Mouse (Mus musculus) T-helper 2 cell (primary cell): ENCODE measurements at regions not wholly inside any gene's neighbourhood (a gene's known extent, or its start where the extent isn't known, plus 50 kb on each side); places are given as distances from the start of the nearest gene placed in this dataset.

Experiments used
- in situ Hi-C: fragments of 300-600 bp; cut with MboI, MseI; formaldehyde crosslinking; loops from one replicate; pipeline ENCODE4 v1.15.1; 2025; ENCODE audit warnings: high pct_unique_total_duplicates

DNA sequence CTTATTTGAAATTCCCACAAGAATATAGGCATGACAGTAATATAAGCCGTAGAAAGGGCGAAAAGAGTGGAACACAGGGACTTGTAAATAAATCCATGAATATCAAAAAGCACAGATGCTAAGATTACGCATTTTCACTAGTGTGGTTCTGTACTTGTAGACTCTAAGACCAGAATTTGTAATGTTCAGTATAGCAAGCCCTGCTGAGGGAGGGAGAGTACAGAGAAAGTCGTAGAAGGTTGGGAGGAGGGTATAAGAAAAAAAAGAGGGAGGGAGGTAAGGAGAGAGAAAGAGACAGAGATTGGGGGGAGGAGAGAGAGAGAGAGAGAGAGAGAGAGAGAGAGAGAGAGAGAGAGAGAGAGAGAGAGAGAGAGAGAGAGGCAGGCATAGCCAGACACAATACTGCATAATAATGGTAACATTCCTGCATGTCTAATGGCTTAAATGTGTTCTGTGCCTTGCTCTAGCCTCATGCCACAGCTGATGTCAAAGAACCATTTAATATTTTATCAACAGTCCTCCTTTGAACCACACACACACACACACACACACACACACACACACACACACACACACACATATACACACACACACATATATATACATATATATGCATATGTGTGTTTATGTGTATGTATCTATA, 354.1 kb upstream of the Tmem161b start:
- in situ Hi-C loops: no loop called here

DNA sequence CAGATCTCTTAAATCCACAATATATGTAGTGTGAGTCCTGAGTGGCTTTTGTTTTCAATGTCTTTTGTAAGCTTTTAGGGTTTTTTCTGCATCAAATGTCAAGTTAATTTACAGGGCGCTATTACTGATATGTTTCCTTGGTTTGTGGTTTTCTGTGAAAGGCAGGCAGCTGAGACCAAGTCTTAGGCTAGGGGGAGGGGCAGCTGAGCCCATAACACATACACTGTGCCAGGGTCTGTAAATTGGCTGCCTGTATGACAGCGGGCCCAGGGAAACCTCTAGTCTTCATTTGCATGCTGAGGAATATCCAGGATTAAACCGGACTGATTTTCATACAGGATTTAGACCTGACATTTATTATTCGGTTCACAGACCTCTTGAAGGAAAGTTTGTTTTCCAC, 353.2 kb upstream of the Tmem161b start:
- in situ Hi-C loops: no loop called here

DNA sequence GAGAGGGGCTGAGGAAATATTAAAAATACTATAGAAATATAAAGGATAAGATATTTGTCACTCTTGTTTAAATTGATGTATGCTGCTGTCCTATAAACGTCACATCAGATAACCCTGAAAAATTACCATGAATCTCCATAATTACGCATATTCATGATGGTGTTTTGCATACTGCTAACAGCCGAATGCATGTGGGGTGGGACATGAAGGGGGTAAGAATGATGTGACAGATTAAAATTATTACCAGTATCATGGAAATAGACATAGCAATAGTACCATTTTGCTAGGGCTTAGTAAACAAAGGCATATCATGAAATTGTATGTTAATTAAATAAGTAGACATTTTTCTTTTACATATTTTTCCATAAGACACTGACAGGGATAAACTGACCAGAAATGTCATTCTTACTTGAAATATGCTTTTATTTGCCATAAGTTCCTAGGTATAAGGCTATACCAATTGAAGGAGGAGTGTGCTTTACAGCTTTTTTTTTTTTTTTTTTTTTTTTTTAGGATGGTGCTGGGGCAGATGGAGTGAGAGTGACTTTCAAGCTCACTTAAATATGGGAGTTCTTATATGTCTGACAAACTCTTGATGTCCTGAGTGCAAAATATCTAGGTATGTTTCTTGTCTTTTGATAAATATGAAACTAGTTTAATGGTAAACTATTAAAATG, 349.8 kb upstream of the Tmem161b start:
- in situ Hi-C loops: no loop called here

DNA sequence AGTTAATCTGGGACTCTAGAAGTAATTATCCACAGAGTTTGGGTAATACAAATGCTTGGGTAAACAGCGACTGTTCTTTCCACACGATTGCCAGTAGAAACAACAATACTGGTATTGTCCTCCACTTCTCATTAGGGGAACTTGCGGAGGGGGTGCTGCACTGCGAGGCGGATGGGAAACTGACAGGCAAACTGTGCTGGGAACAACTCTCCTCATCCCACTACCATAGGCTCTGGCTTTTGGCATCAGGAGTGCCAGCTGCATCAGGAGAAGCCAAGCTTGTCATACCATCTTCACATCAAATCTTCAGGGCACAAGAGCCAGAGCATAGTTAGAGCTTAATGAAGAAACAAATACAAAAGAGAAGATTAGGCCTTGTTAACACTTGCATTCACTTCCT, 349.2 kb upstream of the Tmem161b start:
- in situ Hi-C loops: no loop called here

DNA sequence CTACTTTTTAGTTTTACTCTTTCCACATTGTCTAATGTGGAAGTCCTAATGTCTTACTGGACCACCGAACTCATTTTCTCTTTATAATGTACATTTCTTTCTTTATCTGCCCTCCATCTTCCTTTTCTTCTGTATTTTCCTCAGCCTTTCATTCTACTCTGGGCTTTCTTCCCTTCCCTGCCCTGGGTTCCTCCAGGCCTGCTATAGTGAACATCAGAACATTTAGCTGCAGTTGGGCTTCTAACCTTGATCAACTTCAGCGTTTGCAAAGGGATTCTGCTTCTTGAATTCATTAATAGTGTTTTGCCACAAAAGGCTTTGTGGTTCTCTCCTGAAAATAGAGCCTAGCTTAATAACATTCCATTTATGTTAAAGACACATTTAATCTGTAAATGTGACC, 342.5 kb upstream of the Tmem161b start:
- in situ Hi-C loops: no loop called here

DNA sequence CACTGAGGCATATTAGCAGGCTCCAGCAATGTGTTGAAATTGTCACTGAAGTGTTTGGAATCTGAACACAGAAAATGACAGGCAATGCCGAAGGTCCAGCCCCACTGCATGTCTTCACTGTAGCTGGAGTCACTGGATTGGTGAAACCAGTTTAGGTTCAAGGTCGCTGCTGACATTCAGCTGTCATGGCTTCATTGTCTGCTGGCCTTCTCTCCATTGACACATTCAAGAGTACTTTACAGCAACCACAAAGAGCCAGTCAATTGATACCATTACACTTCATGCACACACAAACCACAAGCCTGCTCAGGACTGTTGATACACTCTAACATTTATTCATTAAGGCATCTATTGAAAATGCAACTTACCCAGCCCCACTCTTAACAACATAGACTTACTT, 341.8 kb upstream of the Tmem161b start:
- in situ Hi-C loops: no loop called here

DNA sequence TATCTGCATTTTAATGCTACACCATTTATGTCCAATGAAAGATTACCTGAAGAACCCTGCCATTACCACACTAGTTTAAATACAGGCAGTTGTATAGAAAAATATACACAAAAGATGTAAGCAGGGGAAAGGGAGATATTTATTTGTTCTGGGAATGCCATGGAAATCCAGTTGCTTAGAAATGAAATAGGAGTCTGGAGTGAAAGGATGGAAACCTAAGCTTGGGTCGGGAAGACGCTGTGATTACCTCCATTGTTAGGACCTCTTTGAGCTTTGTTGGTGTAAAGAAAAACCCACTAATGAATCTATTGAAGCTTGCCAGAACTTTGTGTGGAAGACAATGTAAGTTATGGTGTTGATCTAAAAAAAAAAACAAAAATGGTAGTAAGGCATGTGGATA, 341.3 kb upstream of the Tmem161b start:
- in situ Hi-C loops: no loop called here

DNA sequence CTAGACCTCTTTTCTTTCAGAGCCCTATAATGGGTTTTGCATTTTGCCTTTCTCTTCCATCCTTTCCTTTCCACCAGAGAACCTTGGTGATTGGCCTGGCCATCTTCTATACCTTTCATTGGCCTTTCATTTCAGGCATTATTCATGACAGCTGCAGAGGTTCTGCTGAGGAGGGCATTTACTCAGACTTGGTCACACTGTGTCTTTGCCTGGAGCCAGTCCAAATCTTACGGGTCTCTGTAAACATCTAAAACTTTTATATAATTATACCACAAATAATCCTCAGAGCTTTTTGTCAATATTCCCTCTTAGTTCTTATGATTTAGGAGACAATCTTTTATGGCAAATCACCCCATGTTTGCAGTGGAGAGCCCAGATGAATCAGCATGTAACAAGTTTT, 339.3 kb upstream of the Tmem161b start:
- in situ Hi-C loops: no loop called here

DNA sequence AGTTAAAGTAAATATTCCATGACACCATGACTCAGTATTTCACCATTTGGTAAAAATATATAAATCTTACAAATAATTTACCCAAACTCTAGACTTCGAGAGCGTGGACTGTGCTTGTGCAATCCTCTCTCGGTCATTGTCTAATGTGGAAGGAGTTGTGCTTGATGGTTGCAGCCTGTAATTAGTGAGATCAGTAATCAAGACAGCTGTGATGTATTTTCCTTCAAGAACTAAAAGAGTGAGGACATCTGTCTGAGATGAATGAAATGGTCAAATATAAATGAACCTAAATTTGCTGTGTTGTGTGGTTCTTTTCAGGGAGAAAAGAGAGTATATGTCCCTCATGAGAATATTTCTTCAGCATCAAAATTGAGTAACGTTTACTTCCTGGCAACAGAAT, 338.3 kb upstream of the Tmem161b start:
- in situ Hi-C loops: no loop called here

DNA sequence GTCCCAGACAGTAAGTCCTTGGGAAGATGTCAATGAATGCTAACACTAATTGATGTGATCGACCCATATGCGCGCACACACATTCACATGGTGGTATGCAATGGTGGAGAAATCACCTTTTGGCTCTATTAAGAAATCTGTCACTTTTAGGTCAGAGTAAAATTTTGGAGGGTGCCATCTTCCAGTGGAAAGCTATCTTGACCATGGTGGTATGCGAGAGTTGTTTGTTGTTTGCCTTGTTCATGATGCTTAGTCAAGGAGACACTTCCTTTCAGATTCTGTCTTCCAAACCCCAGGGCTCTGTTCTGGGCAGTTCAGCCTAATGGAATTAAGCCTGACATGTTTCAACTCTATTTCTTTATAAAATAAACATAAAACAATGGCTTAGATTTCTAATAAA, 337.9 kb upstream of the Tmem161b start:
- in situ Hi-C loops: no loop called here

DNA sequence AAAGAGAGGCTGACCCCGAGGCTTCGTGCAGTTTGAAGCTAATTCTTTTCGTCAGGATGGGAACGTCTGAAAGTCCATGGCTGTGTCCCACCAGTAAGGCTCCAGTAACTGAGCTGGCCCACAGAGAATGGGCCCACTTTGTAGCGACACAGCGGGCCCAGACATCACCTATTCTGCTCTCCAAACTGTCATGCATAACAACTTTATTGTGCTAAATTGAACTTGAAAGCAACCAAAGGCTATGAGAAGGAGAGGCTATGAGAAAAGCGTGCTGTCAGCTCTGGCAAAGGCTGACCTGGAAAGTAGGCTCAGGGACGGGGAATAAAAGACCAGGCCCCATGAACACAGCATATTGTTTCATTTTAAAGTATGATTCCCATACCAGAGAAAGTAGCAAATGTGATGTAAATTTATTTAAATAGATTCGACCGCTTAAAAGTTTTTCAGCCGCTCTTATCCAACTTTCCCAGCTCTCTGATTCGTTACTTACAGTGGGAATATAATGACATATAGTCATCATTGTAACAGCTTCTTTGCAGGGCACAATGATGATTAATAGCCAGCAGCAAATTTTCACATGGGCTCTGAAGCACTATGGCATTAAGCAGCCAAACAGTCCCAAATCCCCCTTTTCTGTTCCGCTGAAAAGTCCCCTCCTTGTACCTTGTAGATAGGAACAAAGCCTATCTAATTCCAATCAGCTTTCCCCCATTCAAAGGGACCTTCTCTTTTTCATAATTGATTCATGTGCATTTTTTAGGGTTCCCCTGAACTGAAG, 337.1 kb upstream of the Tmem161b start:
- in situ Hi-C loops: no loop called here

DNA sequence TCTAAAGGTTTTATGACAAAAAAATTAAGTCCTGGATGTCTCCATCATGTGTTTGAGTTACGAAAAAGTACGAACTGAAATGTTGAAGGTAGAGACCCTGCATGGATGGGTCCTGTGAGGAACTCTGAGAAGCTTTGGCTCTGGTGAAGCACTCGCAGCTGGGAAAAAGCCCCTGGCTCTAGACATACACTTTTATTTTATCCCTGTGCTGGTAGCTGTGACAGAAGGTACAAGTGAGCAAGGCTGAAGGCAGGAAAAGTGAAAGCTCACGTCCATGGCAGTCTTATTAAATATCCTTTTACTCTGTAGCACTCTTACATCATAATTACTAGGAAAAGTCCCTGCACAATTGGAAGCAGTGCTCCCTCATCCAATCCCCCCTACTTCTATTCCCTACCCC, 336.4 kb upstream of the Tmem161b start:
- in situ Hi-C loops: no loop called here

DNA sequence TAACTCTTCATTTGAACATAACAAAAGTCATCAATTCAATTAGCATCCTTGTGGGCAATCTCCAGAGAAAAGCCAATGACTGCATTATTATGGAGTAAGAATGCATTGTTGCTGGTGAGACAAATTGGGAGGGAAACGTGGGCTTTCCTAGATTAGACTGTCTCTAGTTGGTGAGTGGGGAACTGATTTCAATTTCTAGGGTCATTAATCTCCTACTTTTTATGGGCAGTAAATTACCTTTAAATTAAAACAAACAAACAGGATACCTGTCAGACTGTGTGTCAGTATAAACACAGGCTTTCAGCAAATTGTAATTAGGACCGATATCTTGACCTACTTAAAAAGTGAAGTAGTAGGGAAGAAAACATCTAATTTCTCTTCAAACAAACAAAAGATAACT, 307.4 kb upstream of the Tmem161b start:
- in situ Hi-C loops: no loop called here

DNA sequence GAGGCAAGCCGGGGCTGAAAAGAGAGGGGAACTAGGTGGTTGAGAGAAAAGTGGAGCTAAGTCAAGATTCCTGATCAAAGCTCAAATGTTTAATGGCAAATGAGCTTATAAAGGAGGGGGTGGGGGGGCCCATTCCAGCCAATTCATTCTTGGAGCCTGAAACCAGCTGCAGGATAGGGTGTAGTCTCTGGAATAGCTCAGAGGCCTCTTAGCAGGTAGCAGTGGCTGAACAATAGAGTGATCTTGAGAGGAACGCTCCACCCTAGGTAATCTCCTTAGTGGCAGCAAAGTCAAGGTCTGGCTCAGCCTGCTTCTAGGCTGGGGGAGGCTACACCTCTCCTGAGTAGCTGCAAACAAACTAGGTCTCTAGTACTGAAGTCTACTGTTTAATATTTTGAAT, 289.3 kb upstream of the Tmem161b start:
- in situ Hi-C loops: no loop called here

DNA sequence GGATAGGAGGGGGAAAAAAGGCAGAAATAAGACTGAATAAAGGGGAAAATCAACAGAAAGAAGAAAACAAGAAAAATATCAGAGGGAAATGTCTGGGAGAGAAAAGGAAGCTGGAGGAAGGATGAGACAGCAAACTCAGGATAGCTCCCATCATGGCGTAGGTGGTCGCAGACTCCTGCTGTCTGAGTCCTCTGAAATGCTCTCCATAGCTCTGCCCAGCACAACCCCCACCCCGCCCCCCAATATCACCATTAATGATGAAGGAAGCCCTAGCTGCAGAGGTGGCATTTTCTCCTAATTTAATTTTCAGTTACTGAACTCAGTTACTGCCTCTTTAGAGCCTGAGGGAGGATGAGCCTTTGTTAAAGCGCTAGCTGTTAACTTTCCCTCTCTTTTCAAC, 275.6 kb upstream of the Tmem161b start:
- in situ Hi-C loops: no loop called here

DNA sequence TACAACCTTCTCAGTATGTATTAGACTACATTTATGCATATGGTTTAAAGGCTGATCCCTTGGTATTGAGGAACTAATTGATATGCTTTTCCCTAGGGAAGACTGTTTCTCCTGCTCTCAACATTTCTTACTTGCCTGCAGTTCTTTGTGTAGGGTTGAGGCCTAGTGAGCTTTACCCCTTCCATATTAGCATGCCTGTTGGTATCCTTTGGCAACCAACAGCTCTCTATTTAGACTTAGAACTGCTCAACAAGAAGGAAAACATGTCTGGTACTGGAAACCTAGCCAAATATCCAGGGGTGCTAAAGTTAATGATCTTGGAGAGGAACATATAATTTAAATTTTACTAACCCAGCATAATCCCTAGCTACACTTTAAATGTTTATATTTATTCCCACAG, 270.9 kb upstream of the Tmem161b start:
- in situ Hi-C loops: no loop called here

DNA sequence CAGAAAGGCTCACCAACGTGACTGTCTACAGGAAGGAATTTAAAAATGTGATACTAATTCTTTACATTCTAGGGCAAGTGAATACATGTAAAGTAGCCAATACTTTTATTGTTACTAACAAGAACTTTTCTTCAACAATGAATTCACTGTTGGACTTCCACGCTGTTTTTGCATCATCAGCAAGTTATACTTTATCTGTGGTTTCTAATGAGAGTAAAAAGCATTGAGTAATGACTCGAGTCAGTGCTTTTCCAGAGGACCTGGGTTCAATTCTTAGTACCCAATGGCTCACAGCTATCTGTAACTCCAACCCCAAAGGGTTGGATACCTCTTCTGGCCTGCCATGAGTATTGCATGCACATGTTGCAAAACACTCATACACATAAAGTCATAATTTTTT, 270.3 kb upstream of the Tmem161b start:
- in situ Hi-C loops: no loop called here

DNA sequence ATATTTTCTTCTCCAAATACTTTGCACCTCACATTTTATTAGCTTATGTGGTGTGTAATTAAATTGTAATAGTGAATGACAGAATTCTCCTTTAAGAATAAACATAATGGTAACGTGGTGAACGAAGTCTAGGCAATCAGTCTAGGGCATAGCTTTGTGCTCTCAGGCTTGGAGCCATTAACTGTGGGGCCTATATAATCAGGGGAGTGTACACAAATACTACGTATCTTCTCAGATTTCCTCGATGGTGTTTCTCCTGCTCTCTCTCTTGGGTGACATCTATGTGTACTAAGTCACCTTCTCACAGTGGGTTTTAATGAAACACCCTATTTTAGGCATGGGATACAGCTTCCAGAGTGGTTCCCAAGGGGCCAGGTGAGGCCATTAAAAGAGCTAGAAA, 269.7 kb upstream of the Tmem161b start:
- in situ Hi-C loops: no loop called here

DNA sequence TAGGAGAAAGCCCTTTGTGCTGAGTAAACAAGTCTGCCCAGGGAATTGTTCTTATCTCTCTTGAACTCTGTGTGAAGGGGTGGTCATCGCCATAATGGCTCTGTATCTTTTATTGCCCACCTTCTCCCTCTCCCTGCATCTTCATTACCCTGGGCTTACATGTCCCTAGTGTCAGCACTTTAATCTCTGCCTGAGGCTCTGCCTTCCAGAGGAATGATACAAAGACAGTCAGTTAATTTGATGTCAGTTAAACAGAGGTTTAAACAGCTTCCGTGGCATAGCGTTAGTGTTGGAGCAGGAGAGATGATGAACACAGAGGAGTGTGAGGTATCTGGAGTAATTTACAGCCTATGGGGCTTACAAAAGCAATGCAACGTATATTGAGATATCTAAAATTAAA, 269.2 kb upstream of the Tmem161b start:
- in situ Hi-C loops: no loop called here

DNA sequence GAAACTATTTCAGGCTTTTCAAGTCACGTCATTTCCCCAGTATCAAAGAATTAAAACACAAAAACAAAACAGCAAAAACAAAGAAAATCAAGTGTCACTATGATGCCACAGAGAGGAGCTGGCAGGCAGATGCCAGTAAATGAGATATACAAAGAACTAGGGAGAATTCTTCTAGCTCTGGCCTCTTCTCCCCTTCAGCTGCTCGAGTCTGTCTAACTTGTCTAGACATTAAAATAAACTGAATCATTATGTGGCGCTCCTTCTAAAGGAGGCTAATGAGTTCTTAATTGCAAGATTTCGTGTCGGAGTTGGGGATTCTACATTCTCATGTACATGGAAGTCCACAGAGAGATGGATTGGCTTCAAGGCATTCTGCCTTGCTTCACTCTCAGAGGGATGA, 266.4 kb upstream of the Tmem161b start:
- in situ Hi-C loops: no loop called here

DNA sequence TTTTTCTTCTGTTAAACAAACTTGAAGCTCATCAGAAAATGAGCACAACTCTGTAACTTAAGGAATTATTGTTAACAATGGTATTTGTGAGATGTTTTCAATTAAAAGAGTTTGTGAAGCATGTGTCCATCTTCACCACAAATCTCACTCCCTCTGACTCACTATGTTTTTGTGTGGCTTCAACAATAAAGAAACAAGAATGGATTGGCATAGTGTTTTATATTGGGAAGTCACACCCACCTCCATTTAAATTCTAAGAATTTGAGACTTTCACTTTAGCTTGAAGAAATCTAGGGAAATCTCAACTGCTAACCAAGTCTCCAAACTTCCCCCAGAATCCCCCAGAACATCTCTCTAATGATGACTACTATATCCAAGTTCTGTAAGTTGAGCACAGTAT, 243.6 kb upstream of the Tmem161b start:
- in situ Hi-C loops: no loop called here

DNA sequence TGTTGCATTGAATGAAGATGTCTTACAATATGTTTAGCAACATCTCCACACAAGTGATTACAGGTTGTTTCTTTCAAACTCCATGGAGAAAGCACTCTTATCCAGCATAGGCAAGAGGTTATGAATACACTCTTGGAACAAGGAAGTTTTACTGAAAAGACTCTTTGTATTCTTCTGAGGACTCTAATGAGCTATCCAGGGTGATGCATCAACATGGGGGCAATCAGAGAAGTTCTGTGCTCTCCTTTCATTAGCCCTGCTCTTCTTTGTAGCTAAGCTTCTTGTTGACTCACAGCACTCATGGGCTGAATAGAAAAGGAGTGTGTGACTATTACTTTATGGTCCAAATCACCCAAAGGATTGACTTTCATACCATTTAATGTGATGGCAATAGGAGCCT, 242.6 kb upstream of the Tmem161b start:
- in situ Hi-C loops: no loop called here

DNA sequence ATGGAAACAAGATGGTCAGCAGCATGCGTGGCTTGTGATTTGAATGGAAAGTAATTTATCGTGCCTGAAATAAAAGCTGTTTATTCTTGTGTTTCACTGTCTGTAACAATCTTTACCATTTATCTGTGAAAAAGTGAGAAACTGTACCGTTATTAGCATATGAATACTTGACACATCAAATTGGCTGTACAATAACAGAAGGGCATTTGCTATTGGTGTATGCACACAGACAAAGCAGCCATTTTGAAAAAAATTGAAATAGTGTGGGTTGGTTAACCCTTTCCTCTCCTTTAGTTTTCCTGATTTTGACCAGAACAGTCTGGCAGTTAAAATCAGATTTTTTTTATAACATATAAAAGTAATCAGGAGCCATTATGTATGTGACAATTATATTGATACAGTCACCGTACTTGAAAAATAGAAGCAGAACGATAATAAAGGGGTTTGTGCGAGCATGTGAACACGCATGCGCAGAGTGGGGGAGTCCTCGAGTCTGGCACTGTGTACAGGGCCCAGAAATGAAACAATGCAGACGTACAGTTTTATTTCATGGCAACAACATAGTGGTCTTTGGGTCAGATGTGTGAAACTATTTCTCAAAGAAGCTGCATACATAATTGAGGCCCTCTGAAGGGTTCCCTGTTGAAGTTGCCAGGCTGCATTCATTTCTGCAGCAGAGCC, 237.3 kb upstream of the Tmem161b start:
- in situ Hi-C loops: no loop called here
